ENCODE assay signal across 15 mouse cellular contexts in genomic region chr9:120994223-120995155, GRCm38 (mm10).
DNase-seq lines count a peak whose midpoint lies in the region; ATAC-seq and TF ChIP-seq lines count a peak whose summit lies in the region.
"Had no signal": no experiment of that assay in that cellular context is flagged by ENCODE, and none has a peak within 500 bp of the region (broad histone marks: within the 10 kb centered on the region; RNA-seq: fewer than 3 reads in every experiment).

No protein-coding gene starts in this region.

- peak; percentile 93 for DNase-seq in heart, adult 11 months
- no peak for DNase-seq in heart, embryonic 10.5 days (ENCODE audit: low spot score)
- peak; percentile 89 for DNase-seq in liver, adult 2 months (ENCODE audit: extremely low read depth, low read depth, low spot score)
- DNase-seq in liver, embryonic 11.5 days (ENCODE audit: low spot score) = no peak
- peak; percentile 54 to 83 for DNase-seq in kidney, postnatal 25 days
- DNase-seq in left cerebral cortex, adult 8-10 months (ENCODE audit: low spot score in 2 of 2) = no peak
- DNase-seq: cerebellum, adult 8-10 months; forebrain, postnatal 0 days; gastrocnemius, postnatal 10 days; lung, adult 2 months; thymus, postnatal 14 days had no signal

- no peak overlapping the region for H3K4me3 ChIP-seq in heart, embryonic 10.5 days
- H3K4me3 ChIP-seq in liver, adult 2 months (ENCODE audit: insufficient read depth, low read depth, low read length) = no peak overlapping the region
- no peak overlapping the region for H3K4me3 ChIP-seq in liver, embryonic 11.5 days (ENCODE audit: low read depth, low read length)
- no peak overlapping the region for H3K4me3 ChIP-seq in heart, embryonic 15.5 days
- no peak overlapping the region for H3K4me3 ChIP-seq in intestine, postnatal 0 days (ENCODE audit: low read depth, low read length)
- H3K4me3 ChIP-seq: stomach, embryonic 15.5 days had no signal

- TF ChIP-seq POLR2A in liver, adult 2 months (IDR thresholded peaks at IDR 0.05; ENCODE audit: extremely low read depth, insufficient read depth, low read length) = no peak

- no peaks in the 10 kb centered on the region for H3K27me3 ChIP-seq in heart, embryonic 10.5 days (ENCODE audit: insufficient read depth, poor library complexity, severe bottlenecking)
- no peaks in the 10 kb centered on the region for H3K27me3 ChIP-seq in liver, adult 2 months (ENCODE audit: control insufficient read depth, insufficient read depth, low read length)
- H3K27me3 ChIP-seq in liver, embryonic 11.5 days (replicated peaks; ENCODE audit: control insufficient read depth, insufficient read depth, low read length) = no peaks in the 10 kb centered on the region
- no peaks in the 10 kb centered on the region for H3K27me3 ChIP-seq in heart, embryonic 15.5 days
- no peaks in the 10 kb centered on the region for H3K27me3 ChIP-seq in intestine, postnatal 0 days (replicated peaks; ENCODE audit: control insufficient read depth, insufficient read depth, low read length)
- H3K27me3 ChIP-seq: Patski; stomach, embryonic 15.5 days had no signal

- H3K4me1 ChIP-seq in heart, embryonic 10.5 days = peaks cover 10% of the 10 kb centered on the region
- peaks cover 4% of the 10 kb centered on the region for H3K4me1 ChIP-seq in liver, adult 2 months (ENCODE audit: control insufficient read depth, insufficient read depth, low read length)
- peaks cover 5% of the 10 kb centered on the region; the same call in 1 of the 2 replicates for H3K4me1 ChIP-seq in liver, embryonic 11.5 days (replicated peaks; ENCODE audit: control insufficient read depth, insufficient read depth, low read length)
- peaks cover 19% of the 10 kb centered on the region for H3K4me1 ChIP-seq in heart, embryonic 15.5 days (replicated peaks)
- no peaks in the 10 kb centered on the region for H3K4me1 ChIP-seq in intestine, postnatal 0 days (replicated peaks; ENCODE audit: control insufficient read depth, insufficient read depth, low read length)

- ATAC-seq in liver, embryonic 11.5 days (replicated peaks; ENCODE audit: low FRiP score) = no peak
- ATAC-seq in heart, embryonic 15.5 days (replicated peaks; ENCODE audit: insufficient number of reproducible peaks, insufficient read depth, low FRiP score, low read depth) = 0 out of 2 replicates have a peak, but pooled peaks have one; percentile 47
- no peak for ATAC-seq in intestine, postnatal 0 days
- ATAC-seq: forebrain, postnatal 0 days; Patski had no signal

- H3K79me2 ChIP-seq in liver, adult 2 months (ENCODE audit: control insufficient read depth, insufficient read depth, low read length) = no peaks in the 10 kb centered on the region

- H3K27ac ChIP-seq in heart, embryonic 10.5 days = no peak overlapping the region
- H3K27ac ChIP-seq in liver, adult 2 months (replicated peaks; ENCODE audit: insufficient read depth, low read depth, low read length) = no peak overlapping the region
- no peak overlapping the region for H3K27ac ChIP-seq in liver, embryonic 11.5 days (ENCODE audit: low read depth, low read length)
- H3K27ac ChIP-seq in heart, embryonic 15.5 days = no peak overlapping the region
- no peak overlapping the region for H3K27ac ChIP-seq in intestine, postnatal 0 days (ENCODE audit: low read depth, low read length)
- H3K27ac ChIP-seq: stomach, embryonic 15.5 days had no signal

- H3K36me3 ChIP-seq in heart, embryonic 10.5 days = no peaks in the 10 kb centered on the region
- no peaks in the 10 kb centered on the region for H3K36me3 ChIP-seq in liver, adult 2 months (ENCODE audit: control insufficient read depth, insufficient read depth, low read length)
- no peaks in the 10 kb centered on the region for H3K36me3 ChIP-seq in liver, embryonic 11.5 days (ENCODE audit: control insufficient read depth, insufficient read depth, low read length)
- H3K36me3 ChIP-seq in heart, embryonic 15.5 days = no peaks in the 10 kb centered on the region
- H3K36me3 ChIP-seq in intestine, postnatal 0 days (ENCODE audit: control insufficient read depth, insufficient read depth) = no peaks in the 10 kb centered on the region
- H3K36me3 ChIP-seq: stomach, embryonic 15.5 days had no signal

- no peak overlapping the region for H3K4me2 ChIP-seq in liver, embryonic 11.5 days
- no peak overlapping the region for H3K4me2 ChIP-seq in heart, embryonic 15.5 days
- no peak overlapping the region for H3K4me2 ChIP-seq in intestine, postnatal 0 days (replicated peaks; ENCODE audit: low read depth)
- H3K4me2 ChIP-seq: stomach, embryonic 15.5 days had no signal

- TF ChIP-seq CTCF in liver, adult 2 months (IDR thresholded peaks at IDR 0.05; ENCODE audit: low read depth, low read length) = no peak
- no peak for TF ChIP-seq CTCF in intestine, postnatal 0 days (IDR thresholded peaks at IDR 0.05; ENCODE audit: low read depth)

- no peak overlapping the region for H3K9ac ChIP-seq in liver, adult 2 months (ENCODE audit: low read depth, low read length)
- no peak overlapping the region for H3K9ac ChIP-seq in liver, embryonic 11.5 days (ENCODE audit: low read depth, low read length)
- no peak overlapping the region for H3K9ac ChIP-seq in heart, embryonic 15.5 days
- H3K9ac ChIP-seq in intestine, postnatal 0 days (ENCODE audit: low read depth, low read length) = no peak overlapping the region
- H3K9ac ChIP-seq: forebrain, postnatal 0 days; stomach, embryonic 15.5 days had no signal

- 72% methylated on average over 15 of the region's 15 CpGs for WGBS in heart, embryonic 10.5 days
- 35% methylated on average over 15 of the region's 15 CpGs for WGBS in liver, adult 2 months
- 72% methylated on average over 15 of the region's 15 CpGs for WGBS in liver, embryonic 11.5 days
- WGBS in heart, embryonic 15.5 days = 65% methylated on average over 15 of the region's 15 CpGs
- 78% methylated on average over 15 of the region's 15 CpGs for WGBS in intestine, postnatal 0 days

- H3K9me3 ChIP-seq in heart, embryonic 10.5 days = no peaks in the 10 kb centered on the region
- H3K9me3 ChIP-seq in liver, embryonic 11.5 days (ENCODE audit: control insufficient read depth, low read length) = no peaks in the 10 kb centered on the region
- no peaks in the 10 kb centered on the region for H3K9me3 ChIP-seq in heart, embryonic 15.5 days (replicated peaks)
- H3K9me3 ChIP-seq in intestine, postnatal 0 days (ENCODE audit: control insufficient read depth) = no peaks in the 10 kb centered on the region
- H3K9me3 ChIP-seq: stomach, embryonic 15.5 days had no signal

Comparison
In these comparisons a context has a peak if more than half of its experiments do, and no peak if none do; other contexts are left out.
1. DNase-seq: peak in heart, adult 11 months (single experiment), liver, adult 2 months (single experiment) and kidney, postnatal 25 days (2 of 2); none in heart, embryonic 10.5 days (single experiment), liver, embryonic 11.5 days (single experiment) and left cerebral cortex, adult 8-10 months (0 of 2).